Mouse (Mus musculus) Patski (cell line): Measurements from ENCODE around the gene Gp1bb. TPM values are rescaled to one million over a fixed set of nuclear protein-coding genes. Genes with fewer than 3 reads are reported as not detected.

Source experiments
- ATAC-seq: fragments of 100-300 bp; one replicate; pipeline ENCODE4 v1.8.0; 2021
- CTCF ChIA-PET: fragments of 350-600 bp; sonication (Branson Sonifier 250); formaldehyde crosslinking; loops from one replicate; lab custom pipeline; 2022; ENCODE audit warnings: inconsistent platforms; lab: Charles Lee
- POLR2A ChIA-PET: fragments of 350-600 bp; sonication (Branson Sonifier 250); formaldehyde crosslinking; loops from one replicate; lab custom pipeline; 2022; ENCODE audit warnings: antibody characterized with exemption, inconsistent platforms; lab: Charles Lee
- DNase-seq: peaks from one replicate; pipeline ENCODE4 v3.0.0-alpha.2; 2011; ENCODE audit warnings: low read depth, low spot score
- H3K27me3 ChIP-seq: fragments of 371-371 bp; one replicate; pipeline ENCODE4 v1.5.1; 2021
- CTCF ChIP-seq: fragments of 100-300 bp; IDR thresholded peaks from one replicate; pipeline ENCODE4 v1.5.1; 2021
- in situ Hi-C: fragments of 300-500 bp; cut with MboI; formaldehyde crosslinking; loops from 3 replicates; pipeline ENCODE4 v1.11.1; 2018; ENCODE audit warnings: low pct_unique_long_range_greater_than_20kb, mixed read lengths
- polyA plus RNA-seq: library from polyadenylated mRNA; unstranded; gene quantifications from one replicate; pipeline ENCODE4 v1.2.3, GENCODE M21; 2021

Gp1bb gene
- polyA plus RNA-seq, 1 experiment from 2014 or later, result 0.91 TPM

DNA sequence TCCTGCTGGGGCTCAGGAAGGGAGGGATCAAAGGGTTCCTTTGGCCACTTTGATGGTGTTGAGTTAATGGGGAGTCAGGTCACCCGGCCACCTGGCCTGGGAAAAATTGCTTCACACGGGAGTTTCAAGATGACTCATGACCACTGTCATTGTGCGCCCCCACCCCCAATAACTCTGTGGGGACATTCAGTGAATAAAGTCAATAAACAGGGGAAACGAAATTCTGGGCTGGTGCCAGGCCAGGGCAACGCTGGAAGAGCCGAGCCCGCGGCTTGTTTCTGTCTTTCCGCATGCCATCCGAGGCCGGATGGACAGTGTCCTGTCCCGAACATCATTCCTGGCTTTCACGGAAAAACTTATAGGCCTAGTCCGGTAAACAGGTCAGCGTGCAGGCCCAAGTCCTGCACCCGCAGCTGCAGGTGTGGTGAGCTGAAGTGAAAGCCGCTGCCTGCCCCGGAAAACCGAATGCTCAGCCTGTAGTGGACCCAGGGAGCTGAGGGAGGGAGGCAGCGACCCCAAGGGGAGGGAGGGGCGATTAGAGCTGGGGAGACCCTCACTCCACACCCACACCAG lies 41.1 kb downstream of the Gp1bb start:
- TF ChIP-seq CTCF, result no peak
- ChIA-PET CTCF (interaction anchor here (1.1 kb wide), 1 partner anchor 109 kb away, joined by 3 read pairs; no protein-coding TSS in a partner anchor), POLR2A (no interaction called here)
- in situ Hi-C loops, result no loop called here
- DNase-seq (no peak), ATAC-seq (no peak)
- H3K27me3 ChIP-seq, result peaks cover 23% of the 10 kb centered on the region

DNA sequence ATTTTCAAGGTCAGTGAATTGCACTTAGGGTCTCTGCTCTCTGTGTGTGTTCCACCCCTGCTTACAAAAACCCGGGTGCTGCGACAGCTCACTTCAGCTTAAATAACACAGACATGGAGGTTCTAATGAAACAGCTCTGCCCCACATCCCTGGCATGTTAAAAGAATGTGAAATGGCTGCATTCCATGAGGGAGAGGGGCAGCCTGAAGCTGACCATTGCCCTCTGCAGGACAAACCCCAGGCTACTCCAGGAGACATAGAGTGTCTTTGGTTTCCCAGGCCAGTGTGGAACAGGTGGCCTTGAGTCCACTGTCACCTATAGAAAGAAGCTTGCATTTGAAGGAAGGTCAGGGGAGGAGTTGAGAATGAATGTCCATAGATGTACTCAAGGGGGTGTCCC lies 41.8 kb downstream of the Gp1bb start:
- POLR2A ChIA-PET, result no interaction called here
- CTCF ChIA-PET, result interaction anchor here (1.1 kb wide), 1 partner anchor 109 kb away, joined by 3 read pairs; no protein-coding TSS in a partner anchor
- ATAC-seq, result no peak
- DNase-seq, result no peak
- no peak for TF ChIP-seq CTCF
- H3K27me3 ChIP-seq, result peaks cover 17% of the 10 kb centered on the region
- in situ Hi-C loops, result no loop called here

DNA sequence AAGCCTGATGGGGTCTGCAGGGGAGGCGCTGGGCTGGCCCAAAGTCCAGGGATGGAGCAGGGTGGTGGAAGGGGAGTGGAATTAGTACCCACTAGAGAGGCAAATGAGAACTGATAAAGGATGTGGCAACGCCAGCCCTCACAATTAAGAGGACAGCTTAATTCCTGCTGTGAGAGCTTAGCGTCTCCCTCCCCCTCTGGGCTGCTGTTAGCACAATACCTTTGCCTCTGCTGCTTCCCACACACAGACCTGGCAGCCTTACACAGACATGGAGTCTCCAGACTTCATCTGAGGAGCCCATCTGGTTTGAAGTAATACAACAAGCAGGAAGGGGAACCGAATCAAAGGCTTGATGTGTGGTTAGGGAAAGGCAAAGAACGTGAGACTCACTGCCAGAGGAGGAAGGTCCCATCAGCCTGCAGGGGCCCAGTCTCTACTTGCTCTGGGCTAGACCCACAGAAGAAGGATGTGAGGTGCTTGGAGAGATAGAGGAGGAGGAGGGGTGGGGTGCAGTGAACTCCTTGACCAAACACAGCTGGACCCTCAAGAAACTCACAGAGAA lies 44.5 kb downstream of the Gp1bb start:
- no peak for DNase-seq
- in situ Hi-C loops, result no loop called here
- POLR2A ChIA-PET, result no interaction called here
- CTCF ChIA-PET, result interaction anchor here (1.1 kb wide), 1 partner anchor 62 kb away, joined by 3 read pairs; no protein-coding TSS in a partner anchor
- H3K27me3 ChIP-seq, result peaks cover 10% of the 10 kb centered on the region
- TF ChIP-seq CTCF, result no peak
- no peak for ATAC-seq

DNA sequence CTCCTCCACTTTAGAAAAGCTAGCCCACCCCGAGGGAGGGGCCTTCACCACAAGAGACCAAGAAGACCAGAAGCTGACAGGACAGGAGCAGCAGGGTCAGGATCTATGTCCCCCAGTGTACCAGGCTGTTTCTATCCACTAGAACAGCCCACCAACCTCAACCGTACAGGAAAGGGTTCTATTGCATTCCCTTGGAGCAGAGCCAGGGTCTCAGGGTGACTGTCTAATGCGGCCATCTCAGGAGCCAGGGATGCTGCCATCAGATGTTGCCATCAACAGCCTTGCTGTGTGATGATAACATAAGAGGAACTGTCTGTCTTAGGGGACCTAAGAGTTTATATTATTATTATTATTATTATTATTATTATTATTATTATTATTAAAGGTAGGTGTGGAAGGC lies 45.1 kb downstream of the Gp1bb start:
- POLR2A ChIA-PET, result no interaction called here
- ATAC-seq, result no peak
- TF ChIP-seq CTCF, result no peak
- no peak for DNase-seq
- H3K27me3 ChIP-seq, result peaks cover 9% of the 10 kb centered on the region
- in situ Hi-C loops, result no loop called here
- CTCF ChIA-PET, result interaction anchor here (1.1 kb wide), 1 partner anchor 20 kb away, joined by 3 read pairs; no protein-coding TSS in a partner anchor

DNA sequence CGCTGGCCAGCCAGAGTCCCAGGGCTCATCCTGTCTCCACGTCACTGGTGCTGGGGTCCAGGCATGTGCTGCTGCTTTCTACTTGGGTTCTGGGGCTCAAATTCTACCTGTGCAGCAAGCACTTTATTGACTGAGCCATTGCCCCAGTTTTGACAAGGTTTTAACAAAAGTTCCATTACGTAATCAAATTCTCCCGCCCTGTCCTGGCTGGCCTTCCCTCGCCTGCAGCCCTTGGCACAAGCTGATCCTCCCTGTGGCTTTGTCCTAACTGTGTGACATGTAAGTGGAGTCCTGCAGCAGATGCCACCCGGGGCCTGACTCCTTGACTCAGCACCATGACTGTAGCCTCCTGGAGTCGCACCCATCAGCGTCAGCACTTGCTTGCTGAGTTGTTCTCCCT lies 48.0 kb downstream of the Gp1bb start:
- POLR2A ChIA-PET, result interaction anchor here (0.7 to 0.8 kb wide), 2 partner anchors 30 to 103 kb away, joined by 3 to 6 read pairs; no protein-coding TSS in a partner anchor
- in situ Hi-C loops, result no loop called here
- H3K27me3 ChIP-seq, result no peaks in the 10 kb centered on the region
- DNase-seq, result no peak
- no peak for TF ChIP-seq CTCF
- ATAC-seq, result no peak
- CTCF ChIA-PET, result interaction anchor here (0.5 kb wide), 1 partner anchor 290 kb away, joined by 3 read pairs; no protein-coding TSS in a partner anchor

Other genes starting within 250 kb of the Gp1bb start
- gene Txnrd2, start 196.0 kb downstream of the Gp1bb start, polyA plus RNA-seq, result 25.2 TPM
- gene Comt, start 195.6 kb downstream of the Gp1bb start, polyA plus RNA-seq, result 229 TPM
- gene Gnb1l, start 123.7 kb downstream of the Gp1bb start, polyA plus RNA-seq, result 9.9 TPM
- 9.1 TPM for gene Rtl10, start 123.5 kb downstream of the Gp1bb start, polyA plus RNA-seq
- gene Tbx1, start 31.7 kb downstream of the Gp1bb start, polyA plus RNA-seq, result 0.13 TPM
- 6.1 TPM for gene Gm49601, start 4.0 kb upstream of the Gp1bb start, polyA plus RNA-seq
- 28.2 TPM for gene Sept5, start 7.6 kb upstream of the Gp1bb start, polyA plus RNA-seq
- not detected for gene Cldn5, start 154.4 kb upstream of the Gp1bb start, polyA plus RNA-seq
- gene Ufd1, start 189.4 kb upstream of the Gp1bb start, polyA plus RNA-seq, result 73.0 TPM
- 20.0 TPM for gene Cdc45, start 189.6 kb upstream of the Gp1bb start, polyA plus RNA-seq
- gene 2510002D24Rik, start 214.2 kb upstream of the Gp1bb start, polyA plus RNA-seq, result 17.6 TPM
- gene Gm28539, start 214.2 kb upstream of the Gp1bb start, polyA plus RNA-seq, result 10.8 TPM